ENCODE assay signal across 13 mouse cellular contexts in the genomic region with DNA sequence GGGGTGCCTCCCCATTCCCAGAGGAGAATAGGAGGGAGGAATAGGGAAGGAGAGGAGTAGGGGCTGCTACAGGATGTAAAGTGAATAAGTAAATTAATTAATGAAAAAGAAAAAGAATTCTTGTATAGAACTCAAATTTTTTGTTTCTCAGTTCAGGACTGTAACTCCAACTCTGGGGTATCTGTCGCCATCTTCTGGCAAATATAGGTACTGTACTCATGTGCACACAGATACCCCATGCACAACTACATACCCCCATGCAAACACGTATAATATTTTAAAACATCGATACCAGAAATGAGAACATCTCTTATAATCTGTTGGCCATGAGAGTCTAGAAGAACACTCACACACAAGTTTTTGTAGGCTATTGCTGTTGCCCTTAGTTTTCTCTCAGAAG.
DNase-seq lines count a peak whose midpoint lies in the region; ATAC-seq and TF ChIP-seq lines count a peak whose summit lies in the region.
"Had no signal": no experiment of that assay in that cellular context is flagged by ENCODE, and none has a peak within 500 bp of the region (broad histone marks: within the 10 kb centered on the region; RNA-seq: fewer than 3 reads in every experiment).

No protein-coding gene starts in this region.

- no peak overlapping the region for H3K9ac ChIP-seq in kidney, embryonic 15.5 days
- H3K9ac ChIP-seq in stomach, postnatal 0 days (ENCODE audit: low read length) = no peak overlapping the region
- H3K9ac ChIP-seq: embryonic facial prominence, embryonic 15.5 days; limb, embryonic 12.5 days had no signal

- H3K4me2 ChIP-seq in kidney, embryonic 15.5 days = no peak overlapping the region
- H3K4me2 ChIP-seq in stomach, postnatal 0 days (replicated peaks; ENCODE audit: low read depth) = no peak overlapping the region
- H3K4me2 ChIP-seq: embryonic facial prominence, embryonic 15.5 days; limb, embryonic 12.5 days had no signal

- TF ChIP-seq CTCF in stomach, postnatal 0 days (IDR thresholded peaks at IDR 0.05; ENCODE audit: low read depth) = peak; percentile 54

- H3K4me1 ChIP-seq in kidney, embryonic 15.5 days = no peaks in the 10 kb centered on the region
- H3K4me1 ChIP-seq in stomach, postnatal 0 days (replicated peaks; ENCODE audit: control insufficient read depth, insufficient read depth) = no peaks in the 10 kb centered on the region
- H3K4me1 ChIP-seq: embryonic facial prominence, embryonic 15.5 days; limb, embryonic 12.5 days had no signal

- 71% methylated on average over 3 of the region's 3 CpGs for WGBS in kidney, embryonic 15.5 days
- WGBS in stomach, postnatal 0 days = 76% methylated on average over 3 of the region's 3 CpGs

- no peaks in the 10 kb centered on the region for H3K27me3 ChIP-seq in kidney, embryonic 15.5 days
- no peaks in the 10 kb centered on the region for H3K27me3 ChIP-seq in stomach, postnatal 0 days (ENCODE audit: control insufficient read depth, insufficient read depth, low read length)
- H3K27me3 ChIP-seq: embryonic facial prominence, embryonic 15.5 days; limb, embryonic 12.5 days had no signal

- no peaks in the 10 kb centered on the region for H3K36me3 ChIP-seq in kidney, embryonic 15.5 days
- no peaks in the 10 kb centered on the region for H3K36me3 ChIP-seq in stomach, postnatal 0 days (ENCODE audit: control insufficient read depth, insufficient read depth, low read length)
- H3K36me3 ChIP-seq: embryonic facial prominence, embryonic 15.5 days; limb, embryonic 12.5 days had no signal

- no peak overlapping the region for H3K4me3 ChIP-seq in kidney, embryonic 15.5 days (replicated peaks)
- H3K4me3 ChIP-seq in stomach, postnatal 0 days (ENCODE audit: low read depth, low read length) = no peak overlapping the region
- H3K4me3 ChIP-seq: embryonic facial prominence, embryonic 15.5 days; limb, embryonic 12.5 days had no signal

- H3K9me3 ChIP-seq in kidney, embryonic 15.5 days (replicated peaks) = no peaks in the 10 kb centered on the region
- no peaks in the 10 kb centered on the region for H3K9me3 ChIP-seq in stomach, postnatal 0 days (ENCODE audit: control insufficient read depth, low read length)
- H3K9me3 ChIP-seq: embryonic facial prominence, embryonic 15.5 days; limb, embryonic 12.5 days had no signal

- ATAC-seq in kidney, embryonic 15.5 days (replicated peaks; ENCODE audit: low FRiP score) = no peak
- ATAC-seq in stomach, postnatal 0 days (ENCODE audit: low FRiP score, low TSS enrichment) = no peak

- TF ChIP-seq EP300 in stomach, postnatal 0 days (optimal IDR thresholded peaks at IDR 0.05) = no peak

- H3K27ac ChIP-seq in kidney, embryonic 15.5 days = no peak overlapping the region
- H3K27ac ChIP-seq in stomach, postnatal 0 days (replicated peaks) = no peak overlapping the region
- H3K27ac ChIP-seq: embryonic facial prominence, embryonic 15.5 days; limb, embryonic 12.5 days had no signal

- peak; percentile 15 to 34 for DNase-seq in cerebellum, postnatal 10 days
- no peak for DNase-seq in cerebellum, postnatal 25 days
- peak; percentile 19 for DNase-seq in kidney, adult 9 months
- peak; percentile 5 for DNase-seq in right cerebral cortex, postnatal 4 days
- DNase-seq in right cerebral cortex, adult 18-20 months = no peak
- DNase-seq in stomach, postnatal 0 days (ENCODE audit: low spot score) = no peak
- no peak for DNase-seq in urinary bladder, adult 18-20 months (ENCODE audit: low spot score in 2 of 2)
- DNase-seq: gastrocnemius, postnatal 14 days; heart, postnatal 10 days; lung, postnatal 10 days had no signal

Comparison
In these comparisons a context has a peak if more than half of its experiments do, and no peak if none do; other contexts are left out.
1. DNase-seq: peak in cerebellum, postnatal 10 days (2 of 2), kidney, adult 9 months (single experiment) and right cerebral cortex, postnatal 4 days (single experiment); none in cerebellum, postnatal 25 days (0 of 2), right cerebral cortex, adult 18-20 months (single experiment), stomach, postnatal 0 days (single experiment) and urinary bladder, adult 18-20 months (0 of 2).